Mouse (Mus musculus): ENCODE results near the gene Sp2. TPM values are rescaled to one million over a fixed set of nuclear protein-coding genes. Genes with fewer than 3 reads are reported as not detected.

The Sp2 gene
- polyA plus RNA-seq, 1 experiment from 2014 or later = 17.3 TPM

DNA sequence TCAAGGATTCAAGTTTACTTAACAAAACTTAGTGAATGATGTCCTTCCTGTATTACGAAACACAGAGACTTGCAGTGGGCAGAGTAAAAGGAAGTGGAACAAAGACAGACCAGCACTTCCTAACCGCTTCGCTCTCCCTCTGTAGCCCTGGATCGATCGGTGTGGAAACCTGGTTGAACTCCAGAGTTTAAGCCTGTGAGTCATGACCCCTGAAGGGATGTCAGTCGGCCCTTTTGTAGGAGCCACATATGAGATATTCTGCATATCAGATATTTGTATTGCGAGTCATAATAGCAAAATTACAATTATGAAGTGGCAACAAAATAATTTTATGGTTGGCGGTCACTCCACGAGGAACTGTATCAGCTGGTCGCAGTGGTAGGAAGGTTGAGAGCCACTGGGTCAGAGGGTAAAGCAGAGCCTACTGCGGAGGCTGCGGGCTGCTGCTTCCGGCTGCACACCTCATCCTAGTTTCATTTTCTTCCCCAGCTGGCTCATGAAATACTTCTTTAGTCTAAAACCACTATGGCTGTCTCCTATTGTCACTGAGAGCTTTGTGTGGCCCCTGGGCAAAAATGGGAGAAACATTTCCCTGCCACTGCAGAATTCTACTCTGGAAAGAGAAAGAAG lies 15.7 kb downstream of the Sp2 start:
- Histone ChIP-seq H3K27me3 (no peaks in the 10 kb centered on the region), H3K27ac (no peak overlapping the region), H3K9ac (no peak overlapping the region), H3K9me3 (no peaks in the 10 kb centered on the region), H3K4me3 (no peak overlapping the region), H3K36me3 (0 out of 2 replicates have a peak, but pooled peaks cover 11% of the 10 kb centered on the region), H3K4me2 (replicated peaks) (no peak overlapping the region), H3K4me1 (peaks cover 2% of the 10 kb centered on the region; the same call in 1 of the 2 replicates)
- 90% methylated on average over 13 of the region's 13 CpGs for WGBS
- no peak for ATAC-seq (ENCODE audit: insufficient number of reproducible peaks, insufficient read depth, low FRiP score, low TSS enrichment)

GRCm38 (mm10) chr11:96966172-96966571 lies 16.6 kb downstream of the Sp2 start:
- ATAC-seq (ENCODE audit: insufficient number of reproducible peaks, insufficient read depth, low FRiP score, low TSS enrichment) = no peak
- H3K4me1 ChIP-seq = peaks cover 2% of the 10 kb centered on the region; the same call in 1 of the 2 replicates
- H3K4me2 ChIP-seq (replicated peaks) = no peak overlapping the region
- peaks cover 19% of the 10 kb centered on the region for H3K36me3 ChIP-seq
- no peak overlapping the region for H3K9ac ChIP-seq
- no peaks in the 10 kb centered on the region for H3K9me3 ChIP-seq
- WGBS = 86% methylated on average over 3 of the region's 3 CpGs
- H3K27ac ChIP-seq = no peak overlapping the region
- no peaks in the 10 kb centered on the region for H3K27me3 ChIP-seq
- no peak overlapping the region for H3K4me3 ChIP-seq

GRCm38 (mm10) chr11:96963580-96963979 lies 19.2 kb downstream of the Sp2 start:
- no peaks in the 10 kb centered on the region for H3K27me3 ChIP-seq
- H3K27ac ChIP-seq = no peak overlapping the region
- H3K4me3 ChIP-seq = no peak overlapping the region
- H3K36me3 ChIP-seq = peaks cover 43% of the 10 kb centered on the region
- H3K4me2 ChIP-seq (replicated peaks) = no peak overlapping the region
- no peak for ATAC-seq (ENCODE audit: insufficient number of reproducible peaks, insufficient read depth, low FRiP score, low TSS enrichment)
- H3K9me3 ChIP-seq = no peaks in the 10 kb centered on the region
- WGBS = 15% methylated on average over 8 of the region's 8 CpGs
- H3K9ac ChIP-seq = no peak overlapping the region
- H3K4me1 ChIP-seq = no peaks in the 10 kb centered on the region

DNA sequence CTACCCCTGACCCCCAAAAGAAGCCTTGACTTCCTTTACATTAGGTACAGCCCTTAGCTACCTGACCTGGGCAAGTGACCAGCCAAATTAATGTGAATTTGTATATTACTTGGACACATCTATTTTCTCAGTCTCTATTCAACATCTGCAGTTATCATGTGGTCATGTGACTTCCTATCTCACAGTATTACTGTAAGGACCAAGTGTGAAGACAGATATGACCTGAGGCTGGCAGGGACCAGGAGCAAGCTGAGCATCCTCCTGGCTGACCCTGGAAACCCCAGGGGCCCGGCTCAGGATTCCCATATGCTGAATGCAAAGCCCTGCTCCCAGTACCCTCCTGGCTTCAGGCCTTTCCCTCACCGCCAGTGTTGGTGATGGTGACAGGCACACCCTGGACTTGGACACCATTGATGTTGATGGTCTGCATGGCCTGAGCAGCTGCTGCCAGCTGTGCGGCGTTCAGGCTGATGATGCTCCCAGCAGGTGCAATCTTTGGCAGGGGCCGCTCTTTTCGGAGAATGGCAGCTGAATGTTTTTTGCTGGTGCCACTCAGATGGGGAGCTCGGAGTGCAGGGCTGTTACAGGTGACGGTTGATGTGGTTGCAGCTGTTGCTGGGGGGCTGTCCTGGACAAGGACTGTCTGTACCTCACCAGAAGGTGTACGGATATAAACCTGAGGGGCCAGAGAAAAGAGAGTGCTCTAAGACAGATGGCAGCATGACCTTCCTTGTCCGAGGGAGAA lies 25.5 kb downstream of the Sp2 start:
- no peak for ATAC-seq (ENCODE audit: insufficient number of reproducible peaks, insufficient read depth, low FRiP score, low TSS enrichment)
- no peak overlapping the region for H3K4me3 ChIP-seq
- H3K36me3 ChIP-seq = peaks cover 86% of the 10 kb centered on the region
- no peak overlapping the region for H3K9ac ChIP-seq
- H3K4me2 ChIP-seq (replicated peaks) = no peak overlapping the region
- no peaks in the 10 kb centered on the region for H3K4me1 ChIP-seq
- H3K27me3 ChIP-seq = no peaks in the 10 kb centered on the region
- no peaks in the 10 kb centered on the region for H3K9me3 ChIP-seq
- WGBS = 91% methylated on average over 10 of the region's 10 CpGs
- no peak overlapping the region for H3K27ac ChIP-seq

DNA sequence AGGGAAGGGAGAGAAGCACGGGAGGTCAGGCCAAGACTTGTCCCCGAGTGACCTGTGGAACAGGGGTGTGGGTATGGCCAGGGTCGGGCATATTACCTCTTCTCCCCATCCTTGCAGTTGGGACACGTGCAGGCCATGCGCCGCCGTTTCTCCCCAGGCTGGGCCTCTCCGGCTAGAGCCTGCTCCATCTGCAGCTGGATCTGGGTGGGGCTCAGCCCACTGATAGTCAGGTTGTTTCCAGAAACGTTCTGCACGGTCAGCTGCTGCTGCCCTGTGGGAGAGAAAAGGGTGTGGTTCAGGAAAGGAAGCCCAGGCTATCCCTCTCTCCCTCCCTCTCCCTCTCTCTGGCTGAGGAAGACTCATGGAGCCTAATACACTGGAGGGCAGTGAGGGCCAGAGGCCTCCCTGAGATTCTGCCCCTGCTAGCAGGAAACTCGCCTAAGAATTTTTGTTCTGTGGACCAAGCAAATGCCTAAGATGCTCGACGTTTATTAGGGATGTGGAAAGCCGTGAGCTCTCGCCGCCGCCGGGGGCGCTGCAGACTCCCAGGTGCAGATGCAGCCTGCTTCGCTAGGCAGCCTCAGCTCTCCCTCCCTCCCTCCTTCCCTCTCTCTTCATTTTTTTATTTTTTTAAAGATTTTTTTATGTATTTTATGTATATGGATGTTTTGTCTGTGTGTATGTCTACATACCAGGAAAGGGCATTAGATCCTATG lies 26.6 kb downstream of the Sp2 start:
- peaks cover 86% of the 10 kb centered on the region for H3K36me3 ChIP-seq
- no peak for ATAC-seq (ENCODE audit: insufficient number of reproducible peaks, insufficient read depth, low FRiP score, low TSS enrichment)

DNA sequence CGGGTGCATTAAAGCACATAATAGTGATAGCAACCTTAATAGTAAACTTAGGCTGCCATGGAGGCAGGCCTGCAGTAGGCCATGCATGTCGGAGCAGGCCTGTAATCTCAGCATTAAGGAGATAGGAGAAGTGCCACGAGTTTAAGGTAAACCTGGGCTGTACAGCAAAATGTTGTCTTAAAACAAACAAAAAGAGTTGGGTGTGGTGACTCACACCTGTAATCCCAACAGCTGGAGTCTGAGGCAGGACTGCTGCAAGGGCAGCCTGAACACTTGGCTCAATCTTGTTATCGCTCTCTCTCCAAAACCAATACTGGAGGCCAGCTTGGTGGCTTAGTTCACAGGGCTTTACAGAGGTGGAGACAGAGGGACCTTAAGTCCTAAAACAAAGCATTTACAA lies 27.7 kb downstream of the Sp2 start:
- peaks cover 77% of the 10 kb centered on the region for H3K36me3 ChIP-seq
- H3K4me3 ChIP-seq = no peak overlapping the region
- no peaks in the 10 kb centered on the region for H3K9me3 ChIP-seq
- no peaks in the 10 kb centered on the region for H3K27me3 ChIP-seq
- 88% methylated on average over 4 of the region's 4 CpGs for WGBS
- no peaks in the 10 kb centered on the region for H3K4me1 ChIP-seq
- H3K4me2 ChIP-seq (replicated peaks) = no peak overlapping the region
- no peak overlapping the region for H3K27ac ChIP-seq
- no peak overlapping the region for H3K9ac ChIP-seq
- no peak for ATAC-seq (ENCODE audit: insufficient number of reproducible peaks, insufficient read depth, low FRiP score, low TSS enrichment)

More for the DNA sequence above, 26.6 kb downstream of the Sp2 start:
- Histone ChIP-seq H3K27ac (no peak overlapping the region), H3K4me1 (no peaks in the 10 kb centered on the region), H3K4me3 (no peak overlapping the region), H3K9ac (no peak overlapping the region), H3K9me3 (no peaks in the 10 kb centered on the region), H3K27me3 (no peaks in the 10 kb centered on the region), H3K4me2 (replicated peaks) (no peak overlapping the region)
- WGBS = 57% methylated on average over 20 of the region's 20 CpGs

- H3K4me3 ChIP-seq = no peak overlapping the region
- H3K36me3 ChIP-seq = peaks cover 63% of the 10 kb centered on the region
- no peak for ATAC-seq (ENCODE audit: insufficient number of reproducible peaks, insufficient read depth, low FRiP score, low TSS enrichment)
- no peak overlapping the region for H3K4me2 ChIP-seq (replicated peaks)
- WGBS = 73% methylated on average over 6 of the region's 6 CpGs
- no peak overlapping the region for H3K27ac ChIP-seq
- H3K9ac ChIP-seq = no peak overlapping the region
- no peaks in the 10 kb centered on the region for H3K27me3 ChIP-seq
- no peaks in the 10 kb centered on the region for H3K9me3 ChIP-seq
- no peaks in the 10 kb centered on the region for H3K4me1 ChIP-seq
Measured at GRCm38 (mm10) chr11:96952896-96953295, 29.9 kb downstream of the Sp2 start.

- Histone ChIP-seq H3K4me3 (no peak overlapping the region), H3K9me3 (no peaks in the 10 kb centered on the region), H3K36me3 (peaks cover 60% of the 10 kb centered on the region), H3K4me2 (replicated peaks) (no peak overlapping the region), H3K9ac (no peak overlapping the region), H3K27ac (no peak overlapping the region), H3K4me1 (no peaks in the 10 kb centered on the region), H3K27me3 (no peaks in the 10 kb centered on the region)
- 76% methylated on average over 10 of the region's 10 CpGs for WGBS
- no peak for ATAC-seq (ENCODE audit: insufficient number of reproducible peaks, insufficient read depth, low FRiP score, low TSS enrichment)
Measured at GRCm38 (mm10) chr11:96952426-96952825, 30.3 kb downstream of the Sp2 start.

DNA sequence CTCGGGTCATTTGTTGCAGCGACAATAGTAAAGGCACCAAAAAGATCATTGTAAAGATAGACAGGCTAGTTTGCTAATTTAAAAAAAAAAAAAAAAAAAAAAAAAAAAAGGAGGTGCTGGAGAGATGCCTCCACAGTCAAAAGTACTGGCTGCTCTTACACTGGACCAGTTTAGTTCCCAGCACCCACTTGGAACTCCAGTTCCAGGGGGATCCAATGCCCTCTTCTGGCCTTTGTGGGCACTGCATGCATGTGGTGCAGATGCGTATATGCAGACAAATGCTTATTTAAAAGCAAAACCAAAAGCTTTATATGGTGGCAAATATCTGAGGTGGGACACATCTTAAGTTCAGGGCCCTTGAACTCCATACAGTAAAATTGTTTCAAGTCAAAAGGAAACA lies 32.0 kb downstream of the Sp2 start:
- Histone ChIP-seq H3K4me1 (peaks cover 4% of the 10 kb centered on the region; the same call in 1 of the 2 replicates), H3K4me2 (replicated peaks) (no peak overlapping the region), H3K4me3 (no peak overlapping the region), H3K36me3 (peaks cover 45% of the 10 kb centered on the region), H3K27me3 (no peaks in the 10 kb centered on the region), H3K9ac (no peak overlapping the region), H3K9me3 (no peaks in the 10 kb centered on the region), H3K27ac (no peak overlapping the region)
- 98% methylated on average over 3 of the region's 3 CpGs for whole genome bisulfite sequencing
- ATAC-seq (ENCODE audit: insufficient number of reproducible peaks, insufficient read depth, low FRiP score, low TSS enrichment) = no peak

DNA sequence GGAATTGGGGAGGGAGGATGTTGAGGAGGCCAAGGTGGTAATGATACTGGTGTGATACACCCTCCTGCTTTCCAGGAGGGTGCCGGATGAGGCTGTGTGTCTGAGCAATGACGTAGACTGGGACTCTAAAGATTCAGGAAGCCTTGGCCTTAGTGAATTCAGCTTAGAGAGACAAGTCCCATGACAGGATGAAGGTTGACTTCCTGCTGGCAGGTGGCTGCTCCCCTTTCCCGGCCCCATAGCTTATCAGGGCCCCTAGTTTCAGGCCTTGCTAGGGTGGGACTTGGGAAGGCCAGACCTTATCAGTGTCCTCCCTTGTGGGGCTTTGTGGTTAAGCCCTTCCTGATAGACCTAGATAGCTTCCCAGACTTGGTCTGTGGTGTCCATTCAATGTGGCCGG lies 34.9 kb downstream of the Sp2 start:
- Histone ChIP-seq H3K4me2 (replicated peaks) (no peak overlapping the region), H3K36me3 (peaks cover 21% of the 10 kb centered on the region), H3K9ac (no peak overlapping the region), H3K4me1 (peaks cover 10% of the 10 kb centered on the region; the same call in 1 of the 2 replicates), H3K27me3 (no peaks in the 10 kb centered on the region), H3K9me3 (no peaks in the 10 kb centered on the region), H3K4me3 (no peak overlapping the region), H3K27ac (no peak overlapping the region)
- WGBS = 93% methylated on average over 4 of the region's 4 CpGs
- no peak for ATAC-seq (ENCODE audit: insufficient number of reproducible peaks, insufficient read depth, low FRiP score, low TSS enrichment)

DNA sequence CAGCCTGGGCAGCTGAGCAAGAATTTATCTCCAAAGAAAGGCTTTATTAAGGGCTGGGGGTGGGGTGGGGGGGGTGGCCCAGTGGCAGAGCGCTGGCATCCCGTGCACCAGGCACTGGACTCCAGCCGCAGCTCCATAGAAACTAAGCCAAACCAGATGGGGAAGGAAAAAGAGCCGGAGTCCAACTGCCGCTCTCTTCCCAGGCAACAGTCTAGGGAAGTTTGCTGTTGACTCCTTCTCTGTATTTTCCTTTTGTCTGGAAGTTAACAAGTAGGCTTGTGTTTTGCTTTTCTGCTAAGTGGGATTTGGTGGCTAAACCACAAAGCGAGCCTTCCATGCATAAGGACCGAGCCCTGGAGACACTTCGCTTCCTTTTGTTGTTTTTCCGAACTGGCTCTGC lies 36.3 kb downstream of the Sp2 start:
- no peaks in the 10 kb centered on the region for H3K27me3 ChIP-seq
- peaks cover 7% of the 10 kb centered on the region for H3K36me3 ChIP-seq
- no peak overlapping the region for H3K4me3 ChIP-seq
- 0 out of 2 replicates have a peak overlapping the region, but pooled peaks have one; percentile 1 for H3K4me2 ChIP-seq (replicated peaks)
- no peaks in the 10 kb centered on the region for H3K9me3 ChIP-seq
- peaks cover 10% of the 10 kb centered on the region; the same call in 1 of the 2 replicates for H3K4me1 ChIP-seq
- no peak overlapping the region for H3K9ac ChIP-seq
- 57% methylated on average over 9 of the region's 9 CpGs for WGBS
- no peak for ATAC-seq (ENCODE audit: insufficient number of reproducible peaks, insufficient read depth, low FRiP score, low TSS enrichment)
- peak overlapping the region; percentile 51; the same call in 1 of the 2 replicates for H3K27ac ChIP-seq
